Mouse (Mus musculus): ENCODE data around the gene Hesx1.

DNA sequence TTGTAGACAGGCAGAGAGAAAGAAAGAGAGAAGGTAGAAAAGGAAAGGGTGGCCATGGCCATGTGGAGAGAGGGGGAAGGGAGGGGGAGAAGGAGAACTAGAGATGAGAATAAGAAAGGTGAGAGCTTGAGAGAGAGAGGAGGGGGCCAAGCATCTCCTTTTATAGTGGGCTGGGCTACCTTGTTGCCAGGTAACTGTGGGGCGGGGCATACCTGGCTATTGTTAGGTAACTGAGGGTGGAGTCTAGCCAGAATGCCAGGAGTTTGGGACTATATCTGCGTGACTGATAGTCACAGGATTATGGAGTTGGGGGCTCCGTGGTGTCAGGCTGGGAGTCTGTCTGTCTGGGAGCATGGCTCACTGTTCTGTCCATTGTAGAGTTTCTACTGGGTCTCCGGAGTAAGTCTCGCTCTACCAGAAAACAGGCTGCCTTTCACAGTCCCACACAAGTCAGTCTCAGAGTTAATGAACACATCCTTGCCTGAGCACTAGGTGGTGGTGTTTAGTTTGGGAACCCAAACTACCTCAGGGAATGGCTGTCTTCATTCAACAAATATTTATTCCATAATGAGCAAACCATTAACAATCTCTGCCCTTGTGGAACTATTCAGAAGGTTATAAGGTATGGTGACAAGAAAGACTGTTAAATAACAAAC lies 12.6 kb upstream of the Hesx1 start:
- TF ChIP-seq CTCF (IDR thresholded peaks at IDR 0.05; ENCODE audit: insufficient read depth, low read depth, low read length) (no peak), POLR2A (IDR thresholded peaks at IDR 0.05; ENCODE audit: insufficient read depth, low read depth, low read length) (no peak)
